Mouse (Mus musculus): ENCODE data around the gene Gp9. TPM values are rescaled to one million over a fixed set of nuclear protein-coding genes. Genes with fewer than 3 reads are reported as not detected.

Gene Gp9
- polyA plus RNA-seq, 1 experiment = 1.6 TPM

- H3K4me1 ChIP-seq (ENCODE audit: control insufficient read depth, insufficient read depth, low read length) = 0 out of 2 replicates have a peak, but pooled peaks cover 2% of the 10 kb centered on the region
- no peak overlapping the region for H3K4me3 ChIP-seq (ENCODE audit: insufficient read depth, low read length)
- no peak for TF ChIP-seq CTCF (IDR thresholded peaks at IDR 0.05; ENCODE audit: extremely low read depth, insufficient read depth, low read length)
- no peak for TF ChIP-seq POLR2A (IDR thresholded peaks at IDR 0.05; ENCODE audit: extremely low read depth, insufficient read depth, low read length)
- no peak overlapping the region for H3K27ac ChIP-seq (ENCODE audit: insufficient read depth, low read length)
These were observed 27.0 kb downstream of the Gp9 start for GRCm38 (mm10) chr6:87804886-87805285.

- H3K27ac ChIP-seq (ENCODE audit: insufficient read depth, low read length) = no peak overlapping the region
- peaks cover 6% of the 10 kb centered on the region; the same call in 1 of the 2 replicates for H3K4me1 ChIP-seq (ENCODE audit: control insufficient read depth, insufficient read depth, low read length)
- TF ChIP-seq POLR2A (IDR thresholded peaks at IDR 0.05; ENCODE audit: extremely low read depth, insufficient read depth, low read length) (no peak), CTCF (IDR thresholded peaks at IDR 0.05; ENCODE audit: extremely low read depth, insufficient read depth, low read length) (no peak)
- H3K4me3 ChIP-seq (ENCODE audit: insufficient read depth, low read length) = no peak overlapping the region
These were observed 27.6 kb downstream of the Gp9 start for GRCm38 (mm10) chr6:87805448-87805847.

GRCm38 (mm10) chr6:87806028-87806427, 28.2 kb downstream of the Gp9 start:
- H3K4me3 ChIP-seq (ENCODE audit: insufficient read depth, low read length) = no peak overlapping the region
- no peak overlapping the region for H3K27ac ChIP-seq (ENCODE audit: insufficient read depth, low read length)
- H3K4me1 ChIP-seq (ENCODE audit: control insufficient read depth, insufficient read depth, low read length) = peaks cover 6% of the 10 kb centered on the region; the same call in 1 of the 2 replicates
- no peak for TF ChIP-seq POLR2A (IDR thresholded peaks at IDR 0.05; ENCODE audit: extremely low read depth, insufficient read depth, low read length)
- TF ChIP-seq CTCF (IDR thresholded peaks at IDR 0.05; ENCODE audit: extremely low read depth, insufficient read depth, low read length) = no peak

- H3K27ac ChIP-seq (ENCODE audit: insufficient read depth, low read length) = no peak overlapping the region
- no peak overlapping the region for H3K4me3 ChIP-seq (ENCODE audit: insufficient read depth, low read length)
These were observed 29.0 kb downstream of the Gp9 start for GRCm38 (mm10) chr6:87806857-87807256.

GRCm38 (mm10) chr6:87807735-87808440, 30.0 kb downstream of the Gp9 start:
- TF ChIP-seq CTCF (IDR thresholded peaks at IDR 0.05; ENCODE audit: extremely low read depth, insufficient read depth, low read length) = no peak
- TF ChIP-seq POLR2A (IDR thresholded peaks at IDR 0.05; ENCODE audit: extremely low read depth, insufficient read depth, low read length) = no peak
- no peak overlapping the region for H3K27ac ChIP-seq (ENCODE audit: insufficient read depth, low read length)
- peaks cover 6% of the 10 kb centered on the region; the same call in 1 of the 2 replicates for H3K4me1 ChIP-seq (ENCODE audit: control insufficient read depth, insufficient read depth, low read length)

More at GRCm38 (mm10) chr6:87806857-87807256, 29.0 kb downstream of the Gp9 start:
- TF ChIP-seq CTCF (IDR thresholded peaks at IDR 0.05; ENCODE audit: extremely low read depth, insufficient read depth, low read length) (no peak), POLR2A (IDR thresholded peaks at IDR 0.05; ENCODE audit: extremely low read depth, insufficient read depth, low read length) (no peak)
- H3K4me1 ChIP-seq (ENCODE audit: control insufficient read depth, insufficient read depth, low read length) = peaks cover 6% of the 10 kb centered on the region; the same call in 1 of the 2 replicates

GRCm38 (mm10) chr6:87808521-87808920, 30.6 kb downstream of the Gp9 start:
- TF ChIP-seq POLR2A (IDR thresholded peaks at IDR 0.05; ENCODE audit: extremely low read depth, insufficient read depth, low read length) (no peak), CTCF (IDR thresholded peaks at IDR 0.05; ENCODE audit: extremely low read depth, insufficient read depth, low read length) (no peak)
- Histone ChIP-seq H3K27ac (ENCODE audit: insufficient read depth, low read length) (no peak overlapping the region), H3K4me3 (ENCODE audit: insufficient read depth, low read length) (no peak overlapping the region), H3K4me1 (ENCODE audit: control insufficient read depth, insufficient read depth, low read length) (peaks cover 6% of the 10 kb centered on the region; the same call in 1 of the 2 replicates)

More at GRCm38 (mm10) chr6:87807735-87808440, 30.0 kb downstream of the Gp9 start:
- H3K4me3 ChIP-seq (ENCODE audit: insufficient read depth, low read length) = no peak overlapping the region

GRCm38 (mm10) chr6:87809144-87809543, 31.3 kb downstream of the Gp9 start:
- TF ChIP-seq POLR2A (IDR thresholded peaks at IDR 0.05; ENCODE audit: extremely low read depth, insufficient read depth, low read length) (no peak), CTCF (IDR thresholded peaks at IDR 0.05; ENCODE audit: extremely low read depth, insufficient read depth, low read length) (no peak)
- no peak overlapping the region for H3K4me3 ChIP-seq (ENCODE audit: insufficient read depth, low read length)
- no peak overlapping the region for H3K27ac ChIP-seq (ENCODE audit: insufficient read depth, low read length)
- peaks cover 6% of the 10 kb centered on the region; the same call in 1 of the 2 replicates for H3K4me1 ChIP-seq (ENCODE audit: control insufficient read depth, insufficient read depth, low read length)

- Histone ChIP-seq H3K4me1 (ENCODE audit: control insufficient read depth, insufficient read depth, low read length) (peaks cover 6% of the 10 kb centered on the region; the same call in 1 of the 2 replicates), H3K4me3 (ENCODE audit: insufficient read depth, low read length) (no peak overlapping the region; the same call in 1 of the 2 replicates), H3K27ac (ENCODE audit: insufficient read depth, low read length) (no peak overlapping the region)
- TF ChIP-seq POLR2A (IDR thresholded peaks at IDR 0.05; ENCODE audit: extremely low read depth, insufficient read depth, low read length) (no peak), CTCF (IDR thresholded peaks at IDR 0.05; ENCODE audit: extremely low read depth, insufficient read depth, low read length) (no peak)
These were observed 31.8 kb downstream of the Gp9 start for GRCm38 (mm10) chr6:87809651-87810161.

- no peak overlapping the region for H3K27ac ChIP-seq (ENCODE audit: insufficient read depth, low read length)
These were observed 32.4 kb downstream of the Gp9 start for GRCm38 (mm10) chr6:87810311-87810710.

More at GRCm38 (mm10) chr6:87810311-87810710, 32.4 kb downstream of the Gp9 start:
- Histone ChIP-seq H3K4me1 (ENCODE audit: control insufficient read depth, insufficient read depth, low read length) (peaks cover 6% of the 10 kb centered on the region; the same call in 1 of the 2 replicates), H3K4me3 (ENCODE audit: insufficient read depth, low read length) (peak overlapping the region; percentile 70; the same call in 1 of the 2 replicates)
- TF ChIP-seq POLR2A (IDR thresholded peaks at IDR 0.05; ENCODE audit: extremely low read depth, insufficient read depth, low read length) = no peak
- no peak for TF ChIP-seq CTCF (IDR thresholded peaks at IDR 0.05; ENCODE audit: extremely low read depth, insufficient read depth, low read length)
